Mouse (Mus musculus) hindbrain, embryonic 14.5 days (tissue): ENCODE results near the gene Aqp8. TPM values are rescaled to one million over a fixed set of nuclear protein-coding genes. Genes with fewer than 3 reads are reported as not detected.

Experiments
- ATAC-seq: fragments of 200-750 bp; cut with Nextera tagmentation; 2 replicates; pipeline ENCODE4 v1.8.0; 2017; ENCODE audit warnings: moderate number of reproducible peaks, mild to moderate bottlenecking, moderate TSS enrichment, moderate library complexity; ENCODE audit not compliant: low FRiP score
- DNase-seq: peaks from one replicate; pipeline ENCODE4 v3.0.0-alpha.2; 2015; ENCODE audit warnings: low spot score
- H3K27ac ChIP-seq: fragments of 300-500 bp; sonication (generic); 2 replicates; pipeline ENCODE4 v1.5.1; 2014; ENCODE audit warnings: mild to moderate bottlenecking, moderate library complexity
- H3K27me3 ChIP-seq: fragments of 300-500 bp; sonication (generic); 2 replicates; pipeline ENCODE4 v1.6.1; 2014; ENCODE audit warnings: mild to moderate bottlenecking, low read length, mixed read lengths; ENCODE audit not compliant: control insufficient read depth, insufficient read depth
- H3K36me3 ChIP-seq: fragments of 300-500 bp; sonication (generic); replicated peaks from 2 replicates; pipeline ENCODE4 v1.6.1; 2014; ENCODE audit not compliant: control insufficient read depth, insufficient read depth
- H3K4me1 ChIP-seq: fragments of 300-500 bp; sonication (generic); replicated peaks from 2 replicates; pipeline ENCODE4 v1.6.1; 2014; ENCODE audit warnings: antibody characterized with exemption, low read length, mixed read lengths; ENCODE audit not compliant: control insufficient read depth, insufficient read depth
- H3K4me2 ChIP-seq: fragments of 300-500 bp; sonication (generic); replicated peaks from 2 replicates; pipeline ENCODE4 v1.6.1; 2014; ENCODE audit warnings: mild to moderate bottlenecking, moderate library complexity
- H3K4me3 ChIP-seq: fragments of 300-500 bp; sonication (generic); replicated peaks from 2 replicates; pipeline ENCODE4 v1.5.1; 2014; ENCODE audit warnings: mild to moderate bottlenecking, low read length
- H3K9ac ChIP-seq: fragments of 300-500 bp; sonication (generic); 2 replicates; pipeline ENCODE4 v1.6.1; 2014
- H3K9me3 ChIP-seq: fragments of 300-500 bp; sonication (generic); 2 replicates; pipeline ENCODE4 v1.6.1; 2016; ENCODE audit warnings: low read length; ENCODE audit not compliant: control insufficient read depth
- WGBS: fragments of 180-500 bp; shearing (Covaris S2); extraction: QIAGEN DNeasy Blood & Tissue Kit; methylation state at CpG from one replicate; pipeline ENCODE4 v1.1.7; 2014; 5-methylcytosine and 5-hydroxymethylcytosine counted together
- polyA plus RNA-seq: library from polyadenylated mRNA; unstranded; fragments of >200 nt; fragmentation: Nextera tagmentation; extraction: Ambion mirVana; gene quantifications from 2 replicates; pipeline ENCODE4 v1.2.1, GENCODE M21; 2014

The Aqp8 gene
- polyA plus RNA-seq: 0.14 TPM in 1 of 2 replicates, not detected in the other

GRCm38 (mm10) chr7:123462070-123462501 lies at the start of gene Aqp8:
Aqp8 (plus strand) TSS chr7:123462291.
- no peaks in the 10 kb centered on the region for H3K27me3 ChIP-seq
- 76% methylated on average over 9 of the region's 9 CpGs for WGBS
- H3K9ac ChIP-seq: no peak within 1 kb of the TSS
- H3K4me3 ChIP-seq: no peak within 1 kb of the TSS
- DNase-seq (no peak), ATAC-seq (no peak)
- no peaks in the 10 kb centered on the region for H3K36me3 ChIP-seq
- no peaks in the 10 kb centered on the region for H3K4me1 ChIP-seq
- no peak within 1 kb of the TSS for H3K27ac ChIP-seq
- H3K9me3 ChIP-seq: no peaks in the 10 kb centered on the region
- no peak within 1 kb of the TSS for H3K4me2 ChIP-seq

- Histone ChIP-seq H3K4me3 (no peak overlapping the region), H3K27ac (no peak overlapping the region), H3K9me3 (no peaks in the 10 kb centered on the region), H3K27me3 (no peaks in the 10 kb centered on the region), H3K4me1 (no peaks in the 10 kb centered on the region), H3K4me2 (no peak overlapping the region), H3K9ac (no peak overlapping the region), H3K36me3 (peaks cover 57% of the 10 kb centered on the region)
- ATAC-seq: no peak
- WGBS: 84% methylated on average over 4 of the region's 4 CpGs
- DNase-seq: no peak
These were observed 45.3 kb upstream of the Aqp8 start for GRCm38 (mm10) chr7:123416803-123417202.

- H3K27me3 ChIP-seq: no peaks in the 10 kb centered on the region
- H3K27ac ChIP-seq: no peak overlapping the region
- 85% methylated on average over 3 of the region's 3 CpGs for WGBS
- no peak for ATAC-seq
- no peak overlapping the region for H3K4me2 ChIP-seq
- H3K4me1 ChIP-seq: no peaks in the 10 kb centered on the region
- no peak overlapping the region for H3K4me3 ChIP-seq
- no peak for DNase-seq
- H3K9me3 ChIP-seq: no peaks in the 10 kb centered on the region
- peaks cover 60% of the 10 kb centered on the region for H3K36me3 ChIP-seq
- H3K9ac ChIP-seq: no peak overlapping the region
These were observed 44.4 kb upstream of the Aqp8 start for GRCm38 (mm10) chr7:123417661-123418060.

GRCm38 (mm10) chr7:123419984-123420383 lies 42.1 kb upstream of the Aqp8 start:
- Histone ChIP-seq H3K27ac (no peak overlapping the region), H3K9ac (no peak overlapping the region)

GRCm38 (mm10) chr7:123421958-123422357 lies 40.1 kb upstream of the Aqp8 start:
- H3K27ac ChIP-seq: no peak overlapping the region
- no peak overlapping the region for H3K9ac ChIP-seq
- no peaks in the 10 kb centered on the region for H3K4me1 ChIP-seq
- ATAC-seq (no peak), DNase-seq (no peak)
- H3K27me3 ChIP-seq: no peaks in the 10 kb centered on the region
- H3K4me2 ChIP-seq: no peak overlapping the region
- WGBS: 97% methylated on average over 3 of the region's 3 CpGs
- peaks cover 77% of the 10 kb centered on the region for H3K36me3 ChIP-seq
- no peaks in the 10 kb centered on the region for H3K9me3 ChIP-seq
- H3K4me3 ChIP-seq: no peak overlapping the region

More at GRCm38 (mm10) chr7:123419984-123420383, 42.1 kb upstream of the Aqp8 start:
- H3K36me3 ChIP-seq: peaks cover 70% of the 10 kb centered on the region
- H3K4me1 ChIP-seq: no peaks in the 10 kb centered on the region
- no peaks in the 10 kb centered on the region for H3K27me3 ChIP-seq
- WGBS: 92% methylated on average over 4 of the region's 4 CpGs
- H3K4me3 ChIP-seq: no peak overlapping the region
- H3K4me2 ChIP-seq: no peak overlapping the region
- ATAC-seq (no peak), DNase-seq (no peak)
- H3K9me3 ChIP-seq: no peaks in the 10 kb centered on the region

- H3K9me3 ChIP-seq: no peaks in the 10 kb centered on the region
- DNase-seq: no peak
- H3K4me3 ChIP-seq: no peak overlapping the region
- H3K4me1 ChIP-seq: no peaks in the 10 kb centered on the region
- no peak for ATAC-seq
- WGBS: 97% methylated on average over 6 of the region's 6 CpGs
- H3K9ac ChIP-seq: no peak overlapping the region
- H3K4me2 ChIP-seq: no peak overlapping the region
- no peaks in the 10 kb centered on the region for H3K27me3 ChIP-seq
- peaks cover 75% of the 10 kb centered on the region for H3K36me3 ChIP-seq
- H3K27ac ChIP-seq: no peak overlapping the region
These were observed 37.8 kb upstream of the Aqp8 start for GRCm38 (mm10) chr7:123424281-123424680.

- Histone ChIP-seq H3K4me2 (no peak overlapping the region), H3K4me1 (no peaks in the 10 kb centered on the region), H3K27me3 (no peaks in the 10 kb centered on the region), H3K4me3 (no peak overlapping the region), H3K36me3 (peaks cover 76% of the 10 kb centered on the region), H3K9me3 (no peaks in the 10 kb centered on the region), H3K27ac (no peak overlapping the region), H3K9ac (no peak overlapping the region)
- ATAC-seq (no peak), DNase-seq (no peak)
- 89% methylated on average over 6 of the region's 6 CpGs for WGBS
These were observed 36.8 kb upstream of the Aqp8 start for GRCm38 (mm10) chr7:123425134-123425757.

- Histone ChIP-seq H3K4me2 (no peak overlapping the region), H3K4me1 (no peaks in the 10 kb centered on the region), H3K36me3 (peaks cover 46% of the 10 kb centered on the region), H3K27ac (no peak overlapping the region), H3K9ac (no peak overlapping the region), H3K27me3 (no peaks in the 10 kb centered on the region), H3K4me3 (no peak overlapping the region), H3K9me3 (0 out of 2 replicates have a peak, but pooled peaks cover 8% of the 10 kb centered on the region)
- 89% methylated on average over 8 of the region's 8 CpGs for whole genome bisulfite sequencing
- ATAC-seq: no peak
- no peak for DNase-seq
These were observed 32.3 kb upstream of the Aqp8 start for GRCm38 (mm10) chr7:123429624-123430410.

- 89% methylated on average over 4 of the region's 4 CpGs for WGBS
- no peak overlapping the region for H3K27ac ChIP-seq
- H3K4me3 ChIP-seq: no peak overlapping the region
- ATAC-seq: no peak
- H3K27me3 ChIP-seq: no peaks in the 10 kb centered on the region
- H3K4me1 ChIP-seq: no peaks in the 10 kb centered on the region
- no peak for DNase-seq
- peaks cover 41% of the 10 kb centered on the region for H3K36me3 ChIP-seq
- 0 out of 2 replicates have a peak, but pooled peaks cover 8% of the 10 kb centered on the region for H3K9me3 ChIP-seq
- no peak overlapping the region for H3K4me2 ChIP-seq
- H3K9ac ChIP-seq: no peak overlapping the region
These were observed 31.7 kb upstream of the Aqp8 start for GRCm38 (mm10) chr7:123430411-123430705.
